Mouse (Mus musculus) olfactory bulb, adult 2 months (tissue): Measurements from ENCODE around the gene 3110009E18Rik.

Source experiments
- CTCF ChIP-seq: fragments of 200-500 bp; IDR thresholded peaks from 2 replicates; pipeline ENCODE4 v1.5.1; 2012; ENCODE audit warnings: low read depth, mild to moderate bottlenecking, low read length, moderate library complexity; ENCODE audit not compliant: insufficient read depth
- POLR2A ChIP-seq: fragments of 200-500 bp; IDR thresholded peaks from 2 replicates; pipeline ENCODE4 v1.6.1; 2012; ENCODE audit warnings: mild to moderate bottlenecking, low read depth, low read length, moderate library complexity; ENCODE audit not compliant: insufficient read depth

DNA sequence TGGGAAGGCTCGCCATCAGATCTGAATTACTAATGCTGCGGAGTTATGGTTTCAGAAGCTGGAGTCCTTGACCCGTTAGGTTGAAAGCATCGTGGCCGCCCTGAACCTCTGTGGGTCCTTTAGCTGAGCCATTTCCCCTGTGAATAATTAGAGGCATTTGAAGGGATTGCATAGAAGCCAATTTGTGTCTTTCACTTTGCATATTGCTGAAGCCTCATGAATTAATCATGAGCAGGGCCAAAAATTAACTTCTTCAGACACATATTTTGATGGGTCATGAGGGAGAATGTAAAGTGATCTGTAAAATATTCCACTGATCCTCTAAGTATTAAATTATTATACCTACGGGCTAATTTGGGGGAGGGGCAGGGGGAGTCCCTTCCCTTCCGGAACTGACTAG, 66.1 kb downstream of the 3110009E18Rik start:
- TF ChIP-seq POLR2A = no peak
- no peak for TF ChIP-seq CTCF
